Mouse (Mus musculus): ENCODE results near the gene Tub. TPM values are rescaled to one million over a fixed set of nuclear protein-coding genes. Genes with fewer than 3 reads are reported as not detected.

Gene Tub
- polyA plus RNA-seq, 1 experiment = 0.58 TPM

GRCm38 (mm10) chr7:109083813-109084184 is 133.7 kb downstream of the Tub start:
- 71% methylated on average over 4 of the region's 4 CpGs for WGBS
- TF ChIP-seq CTCF (IDR thresholded peaks at IDR 0.05; ENCODE audit: extremely low read depth, insufficient read length, insufficient replicate concordance, low read depth, low read length) = no peak
- no peak for TF ChIP-seq POLR2A (IDR thresholded peaks at IDR 0.05; ENCODE audit: low read depth, low read length)

More at GRCm38 (mm10) chr7:109083813-109084184, 133.7 kb downstream of the Tub start:
- Histone ChIP-seq H3K27me3 (ENCODE audit: control insufficient read depth, insufficient read depth, low read length) (peaks cover 4% of the 10 kb centered on the region; the same call in 1 of the 2 replicates), H3K27ac (ENCODE audit: insufficient read depth, low read depth, low read length) (no peak overlapping the region), H3K36me3 (ENCODE audit: control insufficient read depth, insufficient read depth, low read length) (no peaks in the 10 kb centered on the region), H3K4me1 (ENCODE audit: control insufficient read depth, insufficient read depth, insufficient read length, low read length) (peaks cover 6% of the 10 kb centered on the region; the same call in 1 of the 2 replicates), H3K4me3 (ENCODE audit: low read depth, low read length) (no peak overlapping the region)

Other genes with a start within 250 kb of the Tub start
- not detected in 2 replicates for gene Olfr512, start 237.0 kb upstream of the Tub start, polyA plus RNA-seq (2012; rRNA removed)
- not detected in 2 replicates for gene Olfr513, start 199.4 kb upstream of the Tub start, polyA plus RNA-seq (2012; rRNA removed)
- not detected in 2 replicates for gene Olfr514, start 124.3 kb upstream of the Tub start, polyA plus RNA-seq (2012; rRNA removed)
- not detected in 2 replicates for gene Olfr516, start 99.8 kb upstream of the Tub start, polyA plus RNA-seq (2012; rRNA removed)
- gene Olfr517, start 78.0 kb upstream of the Tub start, polyA plus RNA-seq (2012; rRNA removed) = not detected in 2 replicates
- gene Olfr518, start 65.3 kb upstream of the Tub start, polyA plus RNA-seq (2012; rRNA removed) = not detected in 2 replicates
- gene Olfr519, start 55.9 kb upstream of the Tub start, polyA plus RNA-seq (2012; rRNA removed) = not detected in 2 replicates
- 0.03 TPM in 1 of 2 replicates, not detected in the other for gene Nlrp10, start 20.2 kb upstream of the Tub start, polyA plus RNA-seq (2012; rRNA removed)
- gene Eif3f, start 15.9 kb upstream of the Tub start, polyA plus RNA-seq (2012; rRNA removed) = 132 and 223 TPM in 2 replicates
- gene Ric3, start 133.0 kb downstream of the Tub start, polyA plus RNA-seq (2012; rRNA removed) = 0.41 and 0.67 TPM in 2 replicates
- gene Lmo1, start 224.9 kb downstream of the Tub start, polyA plus RNA-seq (2012; rRNA removed) = 0.44 and 1.8 TPM in 2 replicates

All from small intestine, adult 2 months (tissue).